Mouse (Mus musculus): ENCODE measurements around the gene Ankrd40. TPM values are rescaled to one million over a fixed set of nuclear protein-coding genes. Genes with fewer than 3 reads are reported as not detected.

The Ankrd40 gene
- polyA plus RNA-seq, 1 experiment, result 18.6 TPM

- no peak for TF ChIP-seq CTCF (IDR thresholded peaks at IDR 0.05; ENCODE audit: control insufficient read depth, insufficient read depth, low read length)
- no peak for TF ChIP-seq POLR2A (IDR thresholded peaks at IDR 0.05; ENCODE audit: borderline replicate concordance, control insufficient read depth, low read depth, low read length)
- 91% methylated on average over 9 of the region's 9 CpGs for WGBS
- no peaks in the 10 kb centered on the region for H3K4me1 ChIP-seq (ENCODE audit: control insufficient read depth, insufficient read depth, low read length)
- H3K27ac ChIP-seq (ENCODE audit: control insufficient read depth, insufficient read depth, low read depth, low read length, poor library complexity), result no peak overlapping the region
- H3K4me3 ChIP-seq (replicated peaks; ENCODE audit: control insufficient read depth, low read depth, low read length), result no peak overlapping the region
These were observed 32.6 kb upstream of the Ankrd40 start for GRCm38 (mm10) chr11:94294996-94295845.

GRCm38 (mm10) chr11:94312733-94313132 lies 15.1 kb upstream of the Ankrd40 start:
- TF ChIP-seq CTCF (IDR thresholded peaks at IDR 0.05; ENCODE audit: control insufficient read depth, insufficient read depth, low read length) (no peak), POLR2A (IDR thresholded peaks at IDR 0.05; ENCODE audit: borderline replicate concordance, control insufficient read depth, low read depth, low read length) (no peak)
- no peaks in the 10 kb centered on the region; the same call in 1 of the 2 replicates for H3K4me1 ChIP-seq (ENCODE audit: control insufficient read depth, insufficient read depth, low read length)
- no peak overlapping the region for H3K4me3 ChIP-seq (replicated peaks; ENCODE audit: control insufficient read depth, low read depth, low read length)
- 83% methylated on average over 1 of the region's 1 CpGs for WGBS
- no peak overlapping the region for H3K27ac ChIP-seq (ENCODE audit: control insufficient read depth, insufficient read depth, low read depth, low read length, poor library complexity)

DNA sequence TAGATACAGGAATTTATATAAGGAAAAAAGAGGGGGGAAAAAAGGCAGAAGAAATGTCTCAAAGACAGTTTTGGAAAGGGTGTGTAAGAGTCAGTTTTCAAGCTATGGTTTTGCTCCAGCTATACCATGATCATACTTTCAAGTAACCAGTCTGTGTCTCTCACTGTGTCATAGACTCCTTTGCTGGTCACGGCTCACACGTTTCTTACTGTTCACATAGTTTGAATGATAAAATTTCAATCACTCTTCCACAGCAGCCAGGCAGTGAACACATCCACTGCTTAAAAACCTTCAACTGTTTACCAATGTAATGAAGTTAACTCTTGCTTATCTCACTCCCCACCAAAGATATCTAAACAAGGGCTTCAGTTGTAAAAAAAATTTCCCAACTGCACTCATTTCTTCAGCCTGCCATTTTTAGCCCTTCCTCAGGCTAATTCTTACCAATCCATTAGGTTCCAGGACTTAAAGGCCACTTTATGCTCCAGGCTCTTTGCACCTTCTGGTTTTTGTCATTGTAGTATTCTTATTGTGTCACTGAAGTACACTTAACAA lies 13.6 kb upstream of the Ankrd40 start:
- no peak overlapping the region for H3K4me3 ChIP-seq (replicated peaks; ENCODE audit: control insufficient read depth, low read depth, low read length)
- no peaks in the 10 kb centered on the region; the same call in 1 of the 2 replicates for H3K4me1 ChIP-seq (ENCODE audit: control insufficient read depth, insufficient read depth, low read length)
- whole genome bisulfite sequencing, result 60% methylated on average over 2 of the region's 2 CpGs
- no peak for TF ChIP-seq POLR2A (IDR thresholded peaks at IDR 0.05; ENCODE audit: borderline replicate concordance, control insufficient read depth, low read depth, low read length)
- TF ChIP-seq CTCF (IDR thresholded peaks at IDR 0.05; ENCODE audit: control insufficient read depth, insufficient read depth, low read length), result no peak
- no peak overlapping the region for H3K27ac ChIP-seq (ENCODE audit: control insufficient read depth, insufficient read depth, low read depth, low read length, poor library complexity)

DNA sequence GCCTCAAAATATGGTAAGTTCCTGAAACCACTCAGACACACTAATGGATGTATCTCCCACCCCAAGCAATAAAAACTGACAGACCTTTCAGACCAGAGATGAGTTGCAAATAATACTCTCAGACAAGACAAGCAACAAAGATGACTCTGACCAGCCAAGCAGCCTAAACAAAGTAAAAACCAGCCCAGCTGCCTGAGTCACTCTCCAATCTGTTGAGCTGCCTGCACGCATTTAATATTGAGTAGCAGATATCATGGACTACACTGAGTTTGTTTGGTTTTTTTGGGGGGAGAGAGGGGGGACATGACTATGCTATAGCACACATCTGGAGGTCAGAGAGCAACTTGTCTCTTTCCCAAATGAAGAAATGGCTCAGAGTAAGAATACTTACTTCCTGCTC lies 12.5 kb upstream of the Ankrd40 start:
- H3K4me1 ChIP-seq (ENCODE audit: control insufficient read depth, insufficient read depth, low read length), result no peaks in the 10 kb centered on the region; the same call in 1 of the 2 replicates
- 63% methylated on average over 1 of the region's 1 CpGs for WGBS
- H3K27ac ChIP-seq (ENCODE audit: control insufficient read depth, insufficient read depth, low read depth, low read length, poor library complexity), result no peak overlapping the region
- no peak overlapping the region for H3K4me3 ChIP-seq (replicated peaks; ENCODE audit: control insufficient read depth, low read depth, low read length)
- TF ChIP-seq CTCF (IDR thresholded peaks at IDR 0.05; ENCODE audit: control insufficient read depth, insufficient read depth, low read length) (no peak), POLR2A (IDR thresholded peaks at IDR 0.05; ENCODE audit: borderline replicate concordance, control insufficient read depth, low read depth, low read length) (no peak)

DNA sequence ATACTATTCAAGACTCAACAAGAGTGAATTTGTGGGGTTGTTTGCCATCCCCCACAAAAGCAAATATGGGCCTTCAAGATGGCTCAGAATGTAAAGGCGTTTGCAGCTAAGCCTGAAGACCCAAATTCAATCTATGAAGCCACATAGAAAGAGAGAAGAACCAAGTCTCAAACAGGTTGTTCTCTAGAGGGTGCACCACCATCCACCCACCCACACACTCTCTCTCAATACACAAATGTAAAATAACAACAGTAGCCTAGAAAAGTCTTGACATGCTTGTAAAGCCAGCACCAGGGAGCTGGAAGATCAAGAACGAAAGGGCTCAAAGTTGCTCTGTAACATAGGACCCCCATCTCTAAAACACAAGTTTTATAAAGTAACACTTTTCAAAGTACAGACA lies 11.3 kb upstream of the Ankrd40 start:
- Histone ChIP-seq H3K4me3 (replicated peaks; ENCODE audit: control insufficient read depth, low read depth, low read length) (no peak overlapping the region), H3K4me1 (ENCODE audit: control insufficient read depth, insufficient read depth, low read length) (no peaks in the 10 kb centered on the region; the same call in 1 of the 2 replicates), H3K27ac (ENCODE audit: control insufficient read depth, insufficient read depth, low read depth, low read length, poor library complexity) (no peak overlapping the region)
- WGBS, result 79% methylated on average over 2 of the region's 2 CpGs
- TF ChIP-seq POLR2A (IDR thresholded peaks at IDR 0.05; ENCODE audit: borderline replicate concordance, control insufficient read depth, low read depth, low read length), result no peak
- no peak for TF ChIP-seq CTCF (IDR thresholded peaks at IDR 0.05; ENCODE audit: control insufficient read depth, insufficient read depth, low read length)

- H3K4me1 ChIP-seq (ENCODE audit: control insufficient read depth, insufficient read depth, low read length), result no peaks in the 10 kb centered on the region; the same call in 1 of the 2 replicates
- no peak overlapping the region for H3K27ac ChIP-seq (ENCODE audit: control insufficient read depth, insufficient read depth, low read depth, low read length, poor library complexity)
- WGBS, result 59% methylated on average over 1 of the region's 1 CpGs
- TF ChIP-seq POLR2A (IDR thresholded peaks at IDR 0.05; ENCODE audit: borderline replicate concordance, control insufficient read depth, low read depth, low read length), result no peak
- TF ChIP-seq CTCF (IDR thresholded peaks at IDR 0.05; ENCODE audit: control insufficient read depth, insufficient read depth, low read length), result no peak
- no peak overlapping the region for H3K4me3 ChIP-seq (replicated peaks; ENCODE audit: control insufficient read depth, low read depth, low read length)
These were observed 10.8 kb upstream of the Ankrd40 start for GRCm38 (mm10) chr11:94317014-94317413.

DNA sequence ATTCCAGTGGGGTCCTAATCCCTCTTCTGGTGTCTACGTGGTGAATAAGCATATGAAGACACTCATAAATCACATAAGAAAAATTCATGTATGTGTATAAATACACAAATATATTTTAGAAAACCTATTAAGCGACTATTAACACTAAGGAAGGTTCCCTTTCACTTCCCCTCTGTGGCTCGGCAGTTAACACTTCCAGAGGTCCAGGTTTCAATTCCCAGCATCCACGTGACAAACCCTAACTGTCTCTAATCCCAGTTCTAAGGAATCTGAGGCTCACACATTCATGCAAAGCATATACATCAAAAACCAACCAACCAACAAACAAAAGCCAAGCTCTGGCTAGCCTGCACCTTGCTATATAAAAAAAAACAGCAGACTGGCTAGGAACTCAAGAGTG lies 10.3 kb upstream of the Ankrd40 start:
- Histone ChIP-seq H3K4me1 (ENCODE audit: control insufficient read depth, insufficient read depth, low read length) (no peaks in the 10 kb centered on the region; the same call in 1 of the 2 replicates), H3K27ac (ENCODE audit: control insufficient read depth, insufficient read depth, low read depth, low read length, poor library complexity) (no peak overlapping the region), H3K4me3 (replicated peaks; ENCODE audit: control insufficient read depth, low read depth, low read length) (no peak overlapping the region)
- 23% methylated on average over 4 of the region's 4 CpGs for WGBS
- TF ChIP-seq POLR2A (IDR thresholded peaks at IDR 0.05; ENCODE audit: borderline replicate concordance, control insufficient read depth, low read depth, low read length), result no peak

DNA sequence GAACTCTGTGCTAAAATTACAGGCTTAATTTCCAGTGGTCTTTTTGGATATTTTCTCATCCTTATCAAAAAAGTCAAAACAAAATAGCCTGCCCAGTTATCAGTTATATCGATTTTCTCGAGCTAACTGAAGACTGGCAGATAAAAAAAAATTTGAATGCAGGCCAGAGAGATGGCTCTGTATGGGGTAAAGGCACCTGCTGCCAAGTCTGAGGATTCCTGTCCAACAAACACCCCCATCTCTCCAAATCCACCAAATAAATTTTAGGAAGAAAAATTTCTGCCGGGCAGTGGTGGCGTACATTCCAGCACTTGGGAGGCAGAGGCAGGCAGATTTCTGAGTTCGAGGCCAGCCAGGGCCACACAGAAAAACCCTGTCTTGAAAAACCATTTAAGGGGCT lies 9.7 kb upstream of the Ankrd40 start:
- WGBS, result 66% methylated on average over 5 of the region's 5 CpGs
- TF ChIP-seq POLR2A (IDR thresholded peaks at IDR 0.05; ENCODE audit: borderline replicate concordance, control insufficient read depth, low read depth, low read length) (no peak), CTCF (IDR thresholded peaks at IDR 0.05; ENCODE audit: control insufficient read depth, insufficient read depth, low read length) (no peak)
- Histone ChIP-seq H3K4me3 (replicated peaks; ENCODE audit: control insufficient read depth, low read depth, low read length) (no peak overlapping the region), H3K4me1 (ENCODE audit: control insufficient read depth, insufficient read depth, low read length) (no peaks in the 10 kb centered on the region; the same call in 1 of the 2 replicates), H3K27ac (ENCODE audit: control insufficient read depth, insufficient read depth, low read depth, low read length, poor library complexity) (0 out of 2 replicates have a peak overlapping the region, but pooled peaks have one; percentile 14)

Measured in bone marrow, adult 2 months (tissue).